Mouse (Mus musculus) C2C12 (cell line): ENCODE results near the gene Rgs3.

Experiments
- CTCF ChIP-seq: IDR thresholded peaks from one replicate; pipeline ENCODE4 v1.5.1; 2011; ENCODE audit not compliant: control insufficient read depth, insufficient read depth, insufficient read length
- FOSL1 ChIP-seq: IDR thresholded peaks from one replicate; pipeline ENCODE4 v1.8.0; 2011; ENCODE audit warnings: mild to moderate bottlenecking, low read length; ENCODE audit not compliant: poor library complexity, insufficient read depth, severe bottlenecking
- MYOD1 ChIP-seq: IDR thresholded peaks from one replicate; pipeline ENCODE4 v1.6.1; 2011; ENCODE audit warnings: low read depth; ENCODE audit not compliant: control insufficient read depth, insufficient read length
- MYOG ChIP-seq: IDR thresholded peaks from one replicate; pipeline ENCODE4 v1.6.1; 2011; ENCODE audit not compliant: control insufficient read depth, insufficient read length; ENCODE audit errors: extremely low read depth
- USF1 ChIP-seq: IDR thresholded peaks from one replicate; pipeline ENCODE4 v1.6.1; 2011; ENCODE audit warnings: low read depth, mild to moderate bottlenecking, control low read depth, moderate library complexity

DNA sequence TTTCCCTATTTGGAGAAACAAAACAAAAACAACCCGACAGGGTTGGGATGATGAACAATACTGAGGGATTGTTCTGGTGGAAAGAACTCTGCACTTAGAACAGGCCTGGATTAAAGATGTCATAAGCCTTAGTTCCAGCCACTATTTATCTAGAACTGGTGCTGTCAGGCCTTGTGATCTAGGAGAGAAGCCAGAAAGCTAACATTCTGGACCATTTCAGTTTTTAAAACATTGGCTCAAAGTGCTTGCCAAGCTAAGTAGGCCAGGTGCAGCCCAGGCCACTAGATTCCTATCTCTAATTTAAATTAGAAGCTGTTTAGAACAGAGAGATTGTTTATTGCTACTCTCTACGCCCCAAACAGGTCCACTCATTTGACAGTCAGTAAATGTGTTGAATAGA is 33.4 kb upstream of the Rgs3 start:
- TF ChIP-seq USF1 (no peak), CTCF (no peak), MYOG (no peak), FOSL1 (no peak), MYOD1 (no peak)
